Mouse (Mus musculus) hindbrain, postnatal 0 days (tissue): ENCODE results near the gene Rexo4. TPM values are rescaled to one million over a fixed set of nuclear protein-coding genes. Genes with fewer than 3 reads are reported as not detected.

Source experiments
- ATAC-seq: fragments of 200-750 bp; cut with Nextera tagmentation; 2 replicates; pipeline ENCODE4 v1.8.0; 2017; ENCODE audit warnings: mild to moderate bottlenecking, moderate TSS enrichment, moderate library complexity
- DNase-seq: peaks from one replicate; pipeline ENCODE4 v3.0.0-alpha.2; 2015; ENCODE audit warnings: low spot score
- H3K27ac ChIP-seq: fragments of 300-500 bp; sonication (generic); 2 replicates; pipeline ENCODE4 v1.5.1; 2014; ENCODE audit warnings: mild to moderate bottlenecking
- H3K27me3 ChIP-seq: fragments of 300-500 bp; sonication (generic); 2 replicates; pipeline ENCODE4 v1.6.1; 2014; ENCODE audit warnings: low read length, mixed read lengths; ENCODE audit not compliant: insufficient read depth
- H3K36me3 ChIP-seq: fragments of 300-500 bp; sonication (generic); 2 replicates; pipeline ENCODE4 v1.6.1; 2014; ENCODE audit warnings: low read length, mixed read lengths; ENCODE audit not compliant: insufficient read depth
- H3K4me1 ChIP-seq: fragments of 300-500 bp; sonication (generic); 2 replicates; pipeline ENCODE4 v1.6.1; 2014; ENCODE audit warnings: antibody characterized with exemption, low read length, mixed read lengths; ENCODE audit not compliant: insufficient read depth
- H3K4me2 ChIP-seq: fragments of 300-500 bp; sonication (generic); 2 replicates; pipeline ENCODE4 v1.6.1; 2014; ENCODE audit warnings: low read depth, mild to moderate bottlenecking, low read length, moderate library complexity, mixed read lengths
- H3K4me3 ChIP-seq: fragments of 300-500 bp; sonication (generic); 2 replicates; pipeline ENCODE4 v1.5.1; 2014; ENCODE audit warnings: low read length
- H3K9ac ChIP-seq: fragments of 300-500 bp; sonication (generic); replicated peaks from 2 replicates; pipeline ENCODE4 v1.6.1; 2014; ENCODE audit warnings: mild to moderate bottlenecking, low read length, moderate library complexity, mixed read lengths
- H3K9me3 ChIP-seq: fragments of 300-500 bp; sonication (generic); 2 replicates; pipeline ENCODE4 v1.6.1; 2016; ENCODE audit warnings: low read length, mixed read lengths
- CTCF ChIP-seq: IDR thresholded peaks from 2 replicates; pipeline ENCODE4 v1.5.1; 2016; ENCODE audit warnings: antibody characterized with exemption, control low read depth, low read depth
- WGBS: fragments of 180-500 bp; shearing (Covaris S2); extraction: QIAGEN DNeasy Blood & Tissue Kit; methylation state at CpG from one replicate; pipeline ENCODE4 v1.1.7; 2014; 5-methylcytosine and 5-hydroxymethylcytosine counted together
- polyA plus RNA-seq: library from polyadenylated mRNA; unstranded; fragments of >200 nt; fragmentation: Nextera tagmentation; extraction: Ambion mirVana; gene quantifications from 2 replicates; pipeline ENCODE4 v1.2.1, GENCODE M21; 2015
- total RNA-seq: library from RNA; depleted of rRNA; stranded (reverse); fragments of >200 nt; gene quantifications from 2 replicates; pipeline ENCODE4 v1.2.3, GENCODE M21; 2014

Gene Rexo4
- total and polyA plus RNA-seq, 2 experiments from 2014 or later = 25.0 to 35.3 TPM

DNA sequence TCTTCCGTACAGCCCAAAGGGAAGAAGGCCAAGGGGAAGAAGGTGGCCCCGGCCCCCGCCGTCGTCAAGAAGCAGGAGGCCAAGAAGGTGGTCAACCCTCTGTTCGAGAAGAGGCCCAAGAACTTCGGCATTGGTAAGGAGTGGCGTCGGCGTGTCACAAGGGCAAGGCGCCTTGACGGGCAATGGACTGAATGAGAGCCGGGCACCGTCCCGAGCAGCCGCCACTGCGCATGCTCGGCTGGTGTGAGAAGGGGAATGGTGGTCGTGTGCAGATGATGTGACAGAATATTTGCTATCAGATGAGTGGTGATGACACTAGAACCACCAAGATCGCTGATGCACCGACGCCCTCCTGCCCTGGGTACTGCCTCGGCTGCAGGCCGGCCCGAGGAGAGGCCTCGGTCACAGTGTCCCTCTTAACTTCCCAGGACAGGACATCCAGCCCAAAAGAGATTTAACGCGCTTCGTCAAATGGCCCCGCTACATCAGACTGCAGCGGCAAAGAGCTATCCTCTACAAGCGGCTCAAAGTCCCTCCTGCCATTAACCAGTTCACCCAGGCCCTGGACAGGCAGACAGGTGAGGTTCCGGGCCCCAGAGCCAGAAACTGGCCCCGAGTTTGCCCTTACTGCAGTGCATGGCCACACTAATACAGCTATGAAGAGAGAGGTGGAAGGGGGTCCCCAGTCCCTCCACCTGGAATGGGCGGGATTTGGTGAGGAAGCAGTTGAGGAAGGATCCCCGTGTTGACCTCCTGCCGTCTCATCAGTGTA lies 53.0 kb downstream of the Rexo4 start:
- ATAC-seq = peak; percentile 66
- peaks cover 15% of the 10 kb centered on the region for H3K4me1 ChIP-seq
- WGBS = under 1% methylated on average over 33 of the region's 37 CpGs

DNA sequence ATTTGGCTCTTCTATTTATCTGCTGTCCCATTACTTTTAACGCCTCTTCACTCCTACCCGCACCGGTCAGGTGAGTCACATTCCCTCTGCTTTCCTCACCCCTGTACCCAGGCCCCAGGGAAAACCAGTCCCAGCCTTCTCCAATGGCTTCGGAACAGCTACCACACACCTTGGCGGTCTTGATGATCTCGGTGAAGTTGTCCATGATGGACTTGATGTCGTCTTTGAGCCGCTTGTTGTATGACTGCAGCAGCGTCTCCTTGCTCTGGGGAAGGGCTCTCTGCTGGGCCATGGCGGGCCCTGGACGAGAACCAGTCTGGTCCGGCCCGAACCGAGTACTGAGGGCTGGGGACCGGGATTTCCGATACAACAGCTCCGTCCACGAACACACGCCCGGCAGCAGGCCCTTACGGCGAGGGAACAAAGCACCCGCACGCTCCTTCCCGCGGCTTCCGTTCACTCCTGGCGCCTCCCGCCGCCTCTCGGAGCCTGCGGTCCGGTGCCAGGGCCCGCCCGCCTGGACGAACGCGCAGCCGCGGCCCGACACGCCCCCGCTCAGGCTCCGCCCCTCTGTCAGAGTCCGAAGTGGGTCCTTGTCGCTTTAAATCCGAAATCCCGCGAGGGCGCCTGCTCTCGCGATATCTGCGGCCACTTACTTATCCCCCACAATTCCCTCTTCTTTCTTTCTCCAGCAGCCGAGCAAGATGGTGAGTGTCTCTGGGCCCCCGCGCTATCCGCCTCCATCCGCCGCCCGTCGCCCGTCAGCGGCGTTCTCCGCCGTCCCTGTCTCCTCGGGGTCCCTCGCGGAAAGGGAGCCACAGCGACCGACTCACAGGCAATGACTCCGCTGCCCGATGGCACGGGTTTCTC lies 53.8 kb downstream of the Rexo4 start, which contains the start of the genes Med22 and Rpl7a:
TSS of gene Med22 (minus strand) at position 554 of the 870 bp plus-strand sequence.
TSS of gene Rpl7a (plus strand) at position 641 of the 870 bp plus-strand sequence.
- Histone ChIP-seq H3K4me1 (peaks cover 10% of the 10 kb centered on the region), H3K36me3 (peaks cover 40% of the 10 kb centered on the region), H3K27ac (peak within 1 kb of the TSS; percentile 95), H3K4me2 (peak within 1 kb of the TSS; percentile 85), H3K9me3 (no peaks in the 10 kb centered on the region), H3K9ac (peak within 1 kb of the TSS; percentile 84), H3K4me3 (peak within 1 kb of the TSS; percentile 86), H3K27me3 (no peaks in the 10 kb centered on the region)
- DNase-seq = peak; percentile 100
- peak; percentile 94 for ATAC-seq
- no peak for TF ChIP-seq CTCF
- WGBS = under 1% methylated on average over 71 of the region's 74 CpGs

More for the DNA sequence above, 53.0 kb downstream of the Rexo4 start:
- Histone ChIP-seq H3K9me3 (no peaks in the 10 kb centered on the region), H3K9ac (peak overlapping the region; percentile 84), H3K4me3 (peak overlapping the region; percentile 86), H3K4me2 (peak overlapping the region; percentile 85), H3K27me3 (no peaks in the 10 kb centered on the region), H3K36me3 (peaks cover 31% of the 10 kb centered on the region), H3K27ac (peak overlapping the region; percentile 95)
- DNase-seq = peak; percentile 85
- TF ChIP-seq CTCF = no peak

DNA sequence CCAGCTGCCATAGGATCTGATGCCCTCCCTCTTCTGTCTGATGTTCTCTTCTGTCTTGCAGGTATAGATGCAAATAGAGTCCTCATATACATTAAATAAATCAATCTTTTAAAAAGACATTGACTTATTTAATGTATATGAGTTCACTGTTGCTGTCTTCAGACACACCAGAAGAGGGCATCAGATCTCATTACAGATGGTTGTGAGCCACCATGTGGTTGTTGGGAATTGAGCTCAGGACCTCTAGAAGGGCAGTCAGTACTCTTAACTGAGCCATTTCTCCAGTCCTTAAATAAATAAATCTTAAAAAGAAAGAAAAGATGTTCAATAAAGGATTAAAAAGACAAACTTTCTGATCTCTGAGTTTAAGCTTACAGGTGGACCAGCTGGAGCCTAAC lies 54.8 kb downstream of the Rexo4 start:
- H3K4me1 ChIP-seq = peaks cover 9% of the 10 kb centered on the region; the same call in 1 of the 2 replicates
- H3K36me3 ChIP-seq = peaks cover 40% of the 10 kb centered on the region
- H3K9me3 ChIP-seq = no peaks in the 10 kb centered on the region
- ATAC-seq (no peak), DNase-seq (no peak)
- peak overlapping the region; percentile 86 for H3K4me3 ChIP-seq
- peak overlapping the region; percentile 95; the same call in 1 of the 2 replicates for H3K27ac ChIP-seq
- TF ChIP-seq CTCF = peak; percentile 35
- H3K9ac ChIP-seq = peak overlapping the region; percentile 84; the same call in 1 of the 2 replicates
- peak overlapping the region; percentile 66 for H3K4me2 ChIP-seq
- H3K27me3 ChIP-seq = no peaks in the 10 kb centered on the region

DNA sequence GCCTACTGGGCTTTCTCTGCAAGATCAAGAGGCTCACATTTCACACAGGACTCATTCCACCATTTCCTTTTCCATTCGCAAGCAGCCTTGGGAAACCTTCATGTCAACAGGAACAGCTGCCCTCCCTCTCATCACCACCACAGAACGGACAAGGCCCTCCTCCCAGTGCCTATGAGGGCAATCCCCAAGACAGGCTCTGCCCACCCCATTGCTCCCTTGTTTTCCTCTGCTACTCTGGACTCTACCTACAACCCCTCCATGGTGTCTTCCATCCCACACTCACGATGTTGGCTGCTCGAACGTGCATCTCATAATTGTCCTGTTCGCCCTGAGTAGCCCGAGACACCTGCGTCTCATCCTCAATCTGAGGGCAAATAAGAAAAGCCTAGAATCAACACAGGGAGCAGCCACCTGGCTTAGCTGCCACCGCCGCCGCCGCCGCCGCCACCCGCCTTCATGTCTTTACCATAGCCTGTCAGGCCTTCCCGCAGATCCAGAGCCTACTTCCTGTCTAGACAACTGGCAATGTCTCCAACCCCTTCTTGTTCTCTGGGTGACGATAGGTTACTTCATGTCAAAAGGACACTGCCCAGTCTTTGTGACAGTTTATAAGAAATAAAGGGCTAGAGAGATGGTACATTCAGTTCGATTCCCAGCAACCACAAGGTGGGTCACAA lies 55.3 kb downstream of the Rexo4 start:
- peak overlapping the region; percentile 66 for H3K4me2 ChIP-seq
- H3K36me3 ChIP-seq = peaks cover 38% of the 10 kb centered on the region
- ATAC-seq (no peak), DNase-seq (no peak)
- H3K9ac ChIP-seq = peak overlapping the region; percentile 84
- no peaks in the 10 kb centered on the region for H3K27me3 ChIP-seq
- H3K9me3 ChIP-seq = no peaks in the 10 kb centered on the region
- H3K4me3 ChIP-seq = peak overlapping the region; percentile 86; the same call in 1 of the 2 replicates
- no peak overlapping the region for H3K27ac ChIP-seq
- whole genome bisulfite sequencing = 86% methylated on average over 18 of the region's 18 CpGs
- TF ChIP-seq CTCF = no peak
- peaks cover 9% of the 10 kb centered on the region; the same call in 1 of the 2 replicates for H3K4me1 ChIP-seq

DNA sequence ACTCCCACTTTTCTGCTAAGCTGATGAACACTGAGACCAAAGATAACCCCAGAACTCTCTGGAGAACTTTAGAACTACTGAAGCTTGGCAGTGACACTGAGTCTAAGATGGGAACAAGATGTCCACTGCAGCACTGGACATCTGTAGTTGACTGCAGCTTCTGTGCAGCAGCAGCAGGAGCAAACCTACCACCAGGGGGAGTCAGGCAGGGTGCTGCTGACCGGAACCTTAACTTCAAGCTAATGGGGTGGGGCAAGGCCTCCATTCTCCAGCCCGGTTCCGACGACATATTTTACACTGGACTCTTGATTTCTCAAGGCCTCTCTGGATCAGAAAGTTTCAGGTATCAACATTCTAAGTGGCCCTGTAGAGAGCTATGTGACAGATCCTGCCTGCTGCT lies 57.1 kb downstream of the Rexo4 start:
- ATAC-seq (no peak), DNase-seq (peak; percentile 61)
- no peak overlapping the region for H3K4me3 ChIP-seq
- no peaks in the 10 kb centered on the region for H3K9me3 ChIP-seq
- no peak overlapping the region for H3K9ac ChIP-seq
- no peak overlapping the region for H3K4me2 ChIP-seq
- WGBS = 51% methylated on average over 4 of the region's 4 CpGs
- no peak overlapping the region for H3K27ac ChIP-seq
- H3K4me1 ChIP-seq = peaks cover 17% of the 10 kb centered on the region
- no peaks in the 10 kb centered on the region for H3K27me3 ChIP-seq
- peaks cover 20% of the 10 kb centered on the region for H3K36me3 ChIP-seq
- TF ChIP-seq CTCF = peak; percentile 84

DNA sequence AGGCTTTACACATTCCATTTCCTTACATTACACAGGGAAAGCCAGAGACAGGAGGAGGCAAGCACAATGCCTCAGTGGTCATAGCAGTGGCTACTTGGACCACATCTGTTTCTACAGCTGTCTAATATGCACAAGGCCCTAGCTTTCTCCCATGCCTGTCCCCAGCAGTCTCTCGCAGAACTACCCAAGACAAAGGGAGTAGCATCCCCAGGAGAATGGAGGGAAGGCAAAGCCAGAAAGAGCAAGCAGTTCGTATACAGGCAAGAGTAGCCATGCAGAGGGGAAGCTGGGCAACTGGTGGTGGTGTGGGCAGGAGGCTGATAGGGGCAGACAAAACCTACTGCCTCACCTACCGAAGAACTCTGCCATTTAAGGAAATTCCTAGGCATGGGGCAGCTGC lies 57.8 kb downstream of the Rexo4 start:
- DNase-seq (no peak), ATAC-seq (no peak)
- Histone ChIP-seq H3K9me3 (no peaks in the 10 kb centered on the region), H3K27ac (no peak overlapping the region), H3K4me2 (no peak overlapping the region), H3K9ac (no peak overlapping the region), H3K4me1 (peaks cover 22% of the 10 kb centered on the region), H3K27me3 (no peaks in the 10 kb centered on the region), H3K36me3 (peaks cover 20% of the 10 kb centered on the region), H3K4me3 (no peak overlapping the region)
- TF ChIP-seq CTCF = no peak
- WGBS = 94% methylated on average over 3 of the region's 3 CpGs
